Comparison of ENCODE assay signal across 11 mouse cellular contexts in genomic region chr2:154374807-154375601, GRCm38 (mm10). TPM values are rescaled to one million over a fixed set of nuclear protein-coding genes. Genes with fewer than 3 reads are reported as not detected.
DNase-seq lines count a peak whose midpoint lies in the region; ATAC-seq lines count a peak whose summit lies in the region.
"Had no signal": no experiment of that assay in that cellular context is flagged by ENCODE, and none has a peak within 500 bp of the region (broad histone marks: within the 10 kb centered on the region; RNA-seq: fewer than 3 reads in every experiment).

No protein-coding gene starts in this region.

- DNase-seq in left cerebral cortex, postnatal 36 days (ENCODE audit: low spot score in 2 of 2) = peak; percentile 41 to 45
- no peak for DNase-seq in left cerebral cortex, adult 8-10 months (ENCODE audit: low spot score in 2 of 2)
- peak; percentile 65 for DNase-seq in brain, adult 2 months (ENCODE audit: low read depth, low spot score)
- peak; percentile 66 for DNase-seq in lung, postnatal 36 days
- no peak for DNase-seq in c-Kit-positive CD71-positive TER-119-positive erythroid progenitor cells, embryonic 14.5 days (ENCODE audit: low spot score)
- no peak for DNase-seq in kidney, postnatal 25 days

- ATAC-seq in heart, embryonic 13.5 days (ENCODE audit: extremely low read depth, insufficient number of reproducible peaks, low FRiP score, low TSS enrichment) = no peak
- no peak for ATAC-seq in monocyte, adult 5-6 weeks (replicated peaks; ENCODE audit: insufficient number of reproducible peaks, low FRiP score, low TSS enrichment, poor library complexity, severe bottlenecking)

- no peaks in the 10 kb centered on the region for H3K9me3 ChIP-seq in heart, embryonic 13.5 days
- H3K9me3 ChIP-seq: limb, embryonic 13.5 days; megakaryocyte, embryonic 14.5 days had no signal

- no peak overlapping the region for H3K4me2 ChIP-seq in heart, embryonic 13.5 days
- H3K4me2 ChIP-seq: limb, embryonic 13.5 days had no signal

- H3K36me3 ChIP-seq in heart, embryonic 13.5 days = peaks cover 50% of the 10 kb centered on the region

- intact Hi-C loops in left cerebral cortex, postnatal 36 days (cut with DNase I) = no loop called here

- 67% methylated on average over 6 of the region's 6 CpGs for WGBS in heart, embryonic 13.5 days

- no peak overlapping the region for H3K4me3 ChIP-seq in heart, embryonic 13.5 days
- H3K4me3 ChIP-seq: limb, embryonic 13.5 days; megakaryocyte, embryonic 14.5 days had no signal

- peak overlapping the region; percentile 30; the same call in 1 of the 2 replicates for H3K9ac ChIP-seq in heart, embryonic 13.5 days
- H3K9ac ChIP-seq: limb, embryonic 13.5 days had no signal

- H3K4me1 ChIP-seq in heart, embryonic 13.5 days = peaks cover 24% of the 10 kb centered on the region

- peak overlapping the region; percentile 70 for H3K27ac ChIP-seq in heart, embryonic 13.5 days (replicated peaks)
- H3K27ac ChIP-seq: kidney, postnatal 0 days; limb, embryonic 13.5 days had no signal

- H3K27me3 ChIP-seq in heart, embryonic 13.5 days (replicated peaks) = no peaks in the 10 kb centered on the region
- H3K27me3 ChIP-seq: limb, embryonic 13.5 days had no signal

RNA-seq across cellular contexts. Expression of gene Cdk5rap1, which starts 2.2 kb away (rescaled TPM):
- 10 to 100 TPM; 11.2 to 17.5 TPM for total RNA-seq in left cerebral cortex, postnatal 36 days (2021)
- 10 to 100 TPM; 11.9 to 18.9 (median 15.1) TPM for total RNA-seq in left cerebral cortex, adult 8-10 months (2022)
- polyA plus RNA-seq in heart, embryonic 13.5 days (2015; fragmentation: Nextera tagmentation; extraction: Ambion mirVana) = 13.2 and 15.7 TPM in 2 replicates
- total RNA-seq in monocyte, adult 5-6 weeks (2017) = 8.5 to 13.1 TPM (median 9.7 TPM) in 3 replicates

RNA-seq across cellular contexts. Expression of gene Snta1, which starts 32.9 kb away (rescaled TPM):
- total RNA-seq in left cerebral cortex, postnatal 36 days (2021) = 10 to 100 TPM; 35.5 to 36.3 TPM
- 10 to 100 TPM; 30.9 to 34.4 (median 32.2) TPM for total RNA-seq in left cerebral cortex, adult 8-10 months (2022)
- polyA plus RNA-seq in heart, embryonic 13.5 days (2015; fragmentation: Nextera tagmentation; extraction: Ambion mirVana) = 38.0 and 41.5 TPM in 2 replicates
- 4.8 to 10.8 TPM (median 4.9 TPM) in 3 replicates for total RNA-seq in monocyte, adult 5-6 weeks (2017)

Comparison
In these comparisons a context has a peak if more than half of its experiments do, and no peak if none do; other contexts are left out.
1. DNase-seq: peak in left cerebral cortex, postnatal 36 days (2 of 2), brain, adult 2 months (single experiment) and lung, postnatal 36 days (single experiment); none in left cerebral cortex, adult 8-10 months (0 of 2), c-Kit-positive CD71-positive TER-119-positive erythroid progenitor cells, embryonic 14.5 days (single experiment) and kidney, postnatal 25 days (0 of 2).